Mouse (Mus musculus) 3T3-L1 (cell line): ENCODE measurements around the gene Rtkn2.
A peak's percentile ranks its signal among the peaks of the same experiment; 100 is the strongest.

Experiments
- DNase-seq: peaks from one replicate; pipeline ENCODE4 v3.0.0-alpha.2; 2015; ENCODE audit warnings: low read depth, low spot score

Rtkn2 gene

DNA sequence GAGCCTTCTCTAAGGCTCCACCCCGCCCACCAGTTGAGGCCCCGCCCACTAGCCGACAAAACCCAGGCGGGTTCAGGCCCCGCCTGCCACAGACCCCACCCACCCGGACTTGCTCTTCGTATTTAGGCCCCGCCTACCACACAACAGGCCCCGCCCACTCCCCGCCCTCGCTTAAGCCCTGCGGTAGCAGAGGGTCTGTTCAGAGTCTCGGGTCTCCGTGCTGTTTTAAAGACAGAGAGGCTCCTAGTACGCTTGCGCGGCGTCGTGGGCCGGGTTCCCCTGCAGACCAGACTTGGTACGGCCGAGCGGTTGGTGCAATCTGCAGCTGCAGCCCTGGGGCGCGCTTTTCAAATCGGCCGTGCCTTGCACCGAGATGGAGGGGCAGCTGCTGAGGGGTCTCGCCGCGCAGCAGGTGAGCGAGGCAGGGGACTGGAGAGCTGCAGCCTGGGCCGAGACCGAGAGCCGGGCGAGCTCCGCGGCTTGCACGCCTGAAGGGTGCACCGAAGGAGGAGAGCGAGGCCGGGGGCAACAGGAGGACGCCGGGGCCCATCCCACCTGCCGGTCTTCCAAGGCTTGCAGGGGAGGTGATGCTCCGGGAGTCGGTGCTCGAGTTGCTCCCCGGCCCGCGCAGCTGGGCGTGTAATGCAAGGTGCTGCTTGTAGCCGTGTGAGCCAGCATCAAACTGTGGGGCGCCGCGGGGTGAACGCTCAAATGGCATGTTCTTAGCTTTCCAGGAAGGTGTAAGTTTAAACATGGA, at the start of gene Rtkn2:
TSS of gene Rtkn2 (plus strand) at position 170 of the 757 bp plus-strand sequence.
- DNase-seq = peak; percentile 74

DNA sequence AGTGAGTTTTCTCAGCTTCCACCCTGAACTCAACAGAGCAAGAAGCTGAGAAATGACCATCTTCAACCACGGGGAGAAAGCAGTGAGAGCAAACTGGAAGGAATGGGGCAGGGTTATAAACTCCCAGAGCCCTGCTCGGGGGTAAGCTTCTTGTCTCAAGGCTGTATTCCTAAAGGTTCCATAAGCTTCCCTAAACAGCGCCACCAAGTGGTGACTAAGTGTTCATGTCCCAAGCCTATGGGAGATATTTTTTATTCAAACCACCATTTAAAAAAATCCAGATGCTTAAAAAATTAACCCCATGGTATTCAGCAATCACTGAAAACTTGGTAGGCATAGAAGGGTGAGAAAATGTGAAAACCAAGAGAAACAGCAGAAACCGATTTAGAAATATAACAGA, 48.0 kb upstream of the Rtkn2 start:
- DNase-seq = no peak

DNA sequence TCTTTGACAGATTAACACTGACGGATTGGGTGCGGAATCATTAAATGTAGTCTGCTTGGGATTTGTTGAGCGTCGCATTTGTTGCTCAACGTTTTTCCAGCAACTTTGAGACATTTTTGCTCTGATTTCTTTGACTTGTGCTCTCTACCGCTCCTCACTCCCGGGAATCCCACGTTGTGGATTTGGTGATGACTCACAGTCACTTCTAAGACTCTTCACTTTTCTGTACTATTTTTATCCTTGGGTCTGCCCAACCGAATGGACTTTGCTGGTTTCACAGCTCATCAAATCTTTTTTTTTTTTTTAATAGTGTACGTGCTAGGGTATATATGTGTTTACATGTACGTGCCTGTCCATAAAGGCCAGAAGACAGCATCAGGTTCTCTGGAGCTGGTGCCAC, 46.6 kb upstream of the Rtkn2 start:
- DNase-seq = peak; percentile 58

DNA sequence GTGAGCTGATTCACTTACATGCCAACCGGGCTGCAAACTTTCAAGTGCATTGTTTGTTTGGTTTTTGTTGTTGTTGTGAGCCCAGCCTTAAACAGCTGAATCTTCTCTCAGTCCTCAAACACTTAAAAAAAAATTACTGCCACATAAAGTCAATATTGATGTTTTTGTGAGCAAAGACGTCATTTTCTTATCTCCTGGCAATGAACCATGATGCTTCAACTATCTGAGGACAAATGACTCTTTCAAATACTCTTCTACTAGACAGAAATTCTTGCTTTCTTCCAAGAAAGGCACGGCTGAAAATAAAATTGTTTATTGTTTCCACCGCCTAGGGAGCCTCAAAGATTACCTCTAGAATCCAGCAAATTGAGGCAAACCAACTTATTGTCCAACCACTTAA, 42.4 kb upstream of the Rtkn2 start:
- no peak for DNase-seq

DNA sequence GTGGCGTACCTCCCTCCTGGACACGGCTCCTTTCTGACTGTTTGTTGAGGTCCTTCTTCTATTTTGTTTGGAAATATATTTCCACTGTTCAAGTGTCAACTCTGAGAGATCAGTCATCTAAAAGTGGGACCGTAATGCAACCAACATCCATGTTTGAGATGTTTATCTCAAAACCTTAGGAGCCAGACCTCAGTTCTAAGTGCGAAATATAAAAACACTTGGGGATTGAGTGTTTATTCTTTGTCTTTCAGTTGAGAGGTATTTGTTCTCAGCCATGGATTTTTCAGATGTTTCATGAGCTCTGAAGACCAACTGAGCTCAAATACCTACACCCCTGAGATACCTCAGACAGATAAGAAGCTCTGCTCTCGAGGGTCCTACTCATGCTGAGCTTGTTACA, 41.6 kb upstream of the Rtkn2 start:
- no peak for DNase-seq

DNA sequence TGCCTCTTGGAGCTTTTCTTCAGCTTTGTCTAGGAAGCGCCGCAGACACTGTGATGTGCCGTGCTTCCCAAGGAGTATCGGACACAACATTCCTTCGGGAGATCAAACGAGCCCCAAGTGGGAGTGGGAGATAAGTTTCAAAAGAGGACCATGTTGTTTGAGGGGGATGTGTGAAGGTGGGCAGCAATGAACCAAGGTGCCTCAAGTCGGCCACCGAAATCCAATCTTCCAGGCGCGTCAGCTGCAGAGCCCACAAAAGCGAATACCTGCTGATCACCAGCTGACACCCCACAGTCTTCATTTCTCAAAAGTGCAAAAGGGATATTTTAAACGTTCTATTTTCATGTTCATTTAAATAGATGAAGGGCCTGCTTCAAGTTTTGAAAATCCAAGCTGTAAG, 39.8 kb upstream of the Rtkn2 start:
- DNase-seq = no peak

DNA sequence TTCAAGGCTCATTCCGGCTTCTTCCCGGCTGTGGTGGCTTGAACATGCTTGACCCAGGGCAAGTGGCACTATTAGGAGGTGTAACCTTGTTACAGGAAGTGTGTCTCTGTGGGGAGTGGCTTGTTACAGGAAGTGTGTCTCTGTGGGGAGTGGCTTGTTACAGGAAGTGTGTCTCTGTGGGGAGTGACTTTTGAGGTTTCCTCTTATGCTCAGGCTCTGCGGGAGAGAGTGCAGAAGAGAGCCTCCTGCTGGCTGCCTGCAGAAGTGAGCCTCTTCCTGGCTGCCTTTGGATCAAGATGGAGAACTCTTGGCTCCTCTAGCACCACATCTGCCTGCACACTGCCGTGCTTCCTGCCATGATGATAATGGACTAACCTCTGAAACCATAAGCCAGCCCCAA, 35.9 kb upstream of the Rtkn2 start:
- DNase-seq = peak; percentile 25

DNA sequence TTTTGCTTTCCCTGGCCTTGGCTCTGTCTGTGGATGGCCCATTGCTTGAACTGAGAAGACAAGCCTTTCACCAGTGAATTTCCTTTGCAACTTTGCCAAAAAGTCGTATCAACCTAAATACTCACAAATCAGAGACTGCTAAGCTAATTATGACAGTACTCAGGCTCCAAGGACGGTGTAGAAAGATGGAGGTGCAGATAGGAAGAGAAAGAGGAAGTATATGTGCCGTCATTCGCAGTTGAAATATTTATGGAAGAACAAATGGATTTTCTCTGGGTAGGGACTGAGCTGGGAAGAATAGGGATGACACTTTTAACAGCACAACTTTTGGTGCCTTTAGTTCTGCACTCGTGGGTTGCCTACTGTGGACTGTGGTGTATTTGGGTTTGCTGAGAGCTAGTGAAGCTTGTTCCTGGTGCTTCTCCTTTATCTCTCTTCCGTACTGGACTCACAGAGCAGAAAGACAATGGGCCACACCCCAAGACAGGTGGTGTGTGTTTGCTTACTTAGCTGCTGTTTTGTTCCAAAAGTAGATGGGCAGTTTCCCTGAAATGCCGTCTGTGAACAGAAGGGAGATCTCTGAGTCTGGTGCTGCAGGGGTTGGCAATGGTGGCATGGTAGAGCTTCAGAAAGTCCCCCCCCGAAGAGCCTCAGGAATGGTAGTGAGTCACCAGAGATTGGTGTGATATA, 29.2 kb upstream of the Rtkn2 start:
- no peak for DNase-seq

DNA sequence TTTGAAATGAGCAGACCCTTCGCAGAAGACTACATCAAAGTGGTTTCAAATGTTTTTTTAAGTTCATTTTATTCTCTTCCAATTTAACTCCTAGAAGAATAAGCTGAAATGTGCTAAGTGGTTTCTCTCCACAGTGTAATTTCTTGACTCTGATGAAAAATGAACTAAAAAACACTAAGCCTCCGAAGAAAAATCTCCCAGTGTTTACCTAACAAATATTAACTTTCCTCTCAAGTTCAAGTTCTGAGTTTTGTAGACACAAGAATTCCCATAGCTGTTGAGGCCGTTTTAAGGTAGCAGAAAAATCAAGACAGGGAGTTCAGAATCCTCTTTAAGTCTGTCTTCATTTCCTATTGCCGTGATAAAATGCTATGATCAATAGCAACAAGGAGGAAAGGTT, 27.7 kb upstream of the Rtkn2 start:
- no peak for DNase-seq

DNA sequence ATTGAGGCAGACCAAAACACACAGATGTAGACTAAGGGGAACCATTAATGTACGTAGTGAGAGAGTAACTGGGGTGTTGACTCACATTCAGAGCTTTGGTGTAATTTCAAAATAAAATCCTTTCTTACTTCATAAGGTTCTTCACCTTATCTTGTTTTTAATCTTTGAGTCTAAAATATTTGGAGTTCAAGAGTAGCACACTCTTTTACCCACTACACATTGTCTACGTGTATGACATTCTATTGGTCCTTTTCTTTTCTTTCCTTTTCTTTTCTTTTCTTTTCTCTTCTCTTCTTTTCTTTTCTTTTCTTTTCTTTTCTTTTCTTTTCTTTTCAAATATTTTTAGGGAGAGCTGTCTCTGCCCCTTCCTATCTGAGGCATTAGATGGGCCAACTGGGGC, 23.4 kb upstream of the Rtkn2 start:
- no peak for DNase-seq

DNA sequence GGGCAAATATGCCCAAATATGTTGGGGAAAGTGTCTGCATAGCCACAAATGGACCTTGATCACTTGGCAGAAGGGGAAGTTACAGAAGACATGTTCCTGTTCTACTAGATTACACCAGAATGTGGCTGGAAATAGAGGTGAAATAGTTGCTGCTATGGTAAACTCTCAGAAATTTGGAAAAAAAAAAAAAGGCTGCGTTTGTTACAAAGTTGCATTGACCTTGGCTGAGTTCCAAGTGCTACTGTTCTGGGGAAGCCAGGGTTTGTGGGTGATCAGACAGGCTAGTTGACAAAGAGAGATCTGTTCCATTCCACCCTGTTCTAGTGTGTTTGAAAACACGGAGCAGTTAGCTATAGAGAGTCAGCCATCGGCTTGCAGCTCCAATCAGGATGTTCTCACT, 19.4 kb upstream of the Rtkn2 start:
- no peak for DNase-seq

DNA sequence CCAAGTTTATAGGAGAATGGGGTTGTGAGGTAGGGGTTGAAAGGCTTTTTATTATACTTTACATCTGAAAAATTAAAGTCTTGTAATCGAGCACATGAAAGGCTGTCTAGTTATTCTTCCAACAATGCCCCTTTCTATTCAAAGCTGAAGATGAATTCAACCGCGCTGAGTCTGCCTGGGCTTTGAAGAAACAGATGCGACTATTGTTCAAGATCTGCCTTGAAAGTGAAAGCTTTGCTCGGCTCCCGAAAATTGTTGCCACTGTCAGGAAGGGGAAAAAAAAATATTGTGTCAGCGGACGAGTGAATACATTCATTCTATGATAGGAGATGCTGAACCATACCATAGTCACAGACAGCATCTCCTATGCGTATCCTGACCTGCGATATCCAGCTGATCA, 16.9 kb upstream of the Rtkn2 start:
- no peak for DNase-seq

DNA sequence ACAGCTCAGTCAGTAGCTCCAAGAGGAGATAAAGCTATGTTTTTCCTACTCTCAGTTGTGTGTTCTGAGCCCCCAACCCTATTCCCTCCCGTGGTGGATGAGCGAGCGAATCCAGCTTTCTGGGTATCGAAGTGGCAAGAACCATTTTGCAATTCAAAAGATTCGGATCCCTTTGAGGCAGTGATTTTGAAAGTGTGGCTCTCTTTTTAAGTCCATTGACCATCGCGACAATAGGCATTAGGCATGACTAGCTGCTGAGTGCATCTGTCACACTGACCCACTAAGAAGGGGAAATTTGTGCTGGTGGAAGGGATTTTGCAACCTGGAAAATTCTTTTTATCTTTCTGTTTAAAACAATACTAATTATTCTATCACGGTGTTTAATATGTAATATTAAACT, 15.3 kb upstream of the Rtkn2 start:
- no peak for DNase-seq

DNA sequence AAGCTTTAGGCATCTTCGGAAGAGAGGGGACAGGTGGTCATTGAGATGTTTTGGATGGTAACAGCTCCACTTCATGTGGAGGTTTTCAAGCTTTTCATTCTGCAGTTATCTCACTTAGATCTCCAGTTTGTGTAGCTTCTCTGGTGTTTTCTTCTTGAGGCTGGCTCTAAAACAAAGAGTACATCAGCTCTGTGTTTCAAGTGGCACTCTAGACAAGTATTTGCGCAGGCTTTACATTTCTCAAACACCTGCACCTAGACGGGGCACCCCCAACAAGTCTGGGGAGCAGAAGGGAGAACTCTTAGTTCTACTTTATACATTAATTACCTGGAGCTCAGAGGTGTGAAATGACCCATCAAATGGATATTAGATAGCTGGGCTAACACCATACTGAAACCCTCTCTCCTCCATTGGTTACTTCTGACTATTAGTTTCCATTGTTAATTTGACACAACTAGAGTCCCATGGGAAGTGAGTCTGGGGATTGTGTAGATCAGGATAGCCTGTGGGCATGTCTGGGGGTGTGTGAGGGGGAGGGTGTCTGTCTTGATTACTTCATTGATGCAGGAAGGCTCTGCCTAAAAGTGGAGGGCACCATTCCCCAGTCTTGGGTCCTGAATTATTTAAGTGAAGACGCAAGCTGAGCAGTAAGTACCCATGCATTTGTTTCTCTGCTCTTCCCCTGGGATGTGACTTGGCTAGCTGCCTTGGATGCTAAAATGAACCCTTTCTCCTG, 14.0 kb upstream of the Rtkn2 start:
- no peak for DNase-seq

DNA sequence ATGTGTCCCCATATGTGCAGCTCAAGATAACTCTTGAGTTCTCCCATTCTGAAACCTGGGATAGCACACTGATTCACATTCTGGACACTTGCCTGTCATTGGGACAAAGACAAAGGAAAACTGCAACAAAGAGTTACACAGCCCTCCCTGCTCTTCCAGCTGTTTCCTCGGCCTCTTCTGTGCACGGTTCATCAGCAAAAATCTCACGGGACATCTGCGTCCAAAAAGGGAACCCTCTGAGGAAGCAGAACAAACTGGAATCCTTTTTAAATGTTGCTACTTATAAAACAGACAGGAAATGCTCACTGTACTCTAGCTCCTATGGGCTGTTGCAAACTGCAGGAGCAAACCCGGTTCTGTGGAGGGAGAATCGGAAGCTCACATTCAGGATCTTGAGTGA, 13.3 kb upstream of the Rtkn2 start:
- no peak for DNase-seq

DNA sequence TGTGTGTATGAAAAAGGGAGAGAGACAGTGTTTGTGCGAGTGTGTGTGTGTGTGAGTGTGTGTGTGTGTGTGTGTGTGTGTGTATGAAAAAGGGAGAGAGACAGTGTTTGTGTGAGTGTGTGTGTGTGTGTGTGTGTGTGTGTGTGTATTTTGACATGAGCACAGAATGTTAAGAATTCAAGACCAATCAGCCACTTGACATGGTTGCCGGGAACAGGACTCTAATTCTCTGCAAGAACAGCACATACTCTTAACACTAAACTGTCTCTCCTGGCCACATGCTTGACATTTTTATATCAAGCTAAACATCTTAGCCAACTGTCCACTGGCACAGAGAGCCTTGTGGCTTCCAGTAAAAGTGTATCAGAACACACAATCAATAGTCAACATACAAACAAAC, 12.4 kb upstream of the Rtkn2 start:
- no peak for DNase-seq

DNA sequence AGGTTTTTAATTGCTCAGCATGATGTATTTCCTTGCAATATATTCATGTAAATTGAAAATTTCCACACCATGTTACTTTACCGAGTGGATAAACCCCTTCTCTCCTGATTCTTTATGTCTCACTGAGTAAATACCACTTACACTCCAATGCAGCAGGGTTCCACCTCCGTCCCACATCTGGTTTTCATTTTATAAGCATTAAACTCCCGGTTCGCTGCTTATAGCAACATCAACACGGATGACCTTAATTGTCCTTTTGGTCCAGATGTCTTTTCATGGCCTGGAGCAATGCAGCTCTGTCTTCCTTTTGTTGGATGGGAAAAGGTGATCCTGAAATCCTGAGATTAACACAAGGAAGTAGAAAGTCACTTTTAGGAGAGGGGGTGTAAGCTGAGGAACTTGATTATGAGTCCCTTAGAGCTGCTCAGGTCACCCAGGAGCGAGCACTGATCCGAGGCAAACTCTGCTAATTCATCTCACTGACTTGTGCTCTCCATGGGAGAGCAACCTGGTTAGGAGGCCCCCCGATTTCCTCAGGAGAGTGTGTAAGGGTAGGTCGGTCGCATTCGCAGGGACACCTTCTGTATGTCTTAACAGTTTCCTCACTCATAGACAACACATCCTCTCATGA, 8.1 kb upstream of the Rtkn2 start:
- DNase-seq = peak; percentile 31

DNA sequence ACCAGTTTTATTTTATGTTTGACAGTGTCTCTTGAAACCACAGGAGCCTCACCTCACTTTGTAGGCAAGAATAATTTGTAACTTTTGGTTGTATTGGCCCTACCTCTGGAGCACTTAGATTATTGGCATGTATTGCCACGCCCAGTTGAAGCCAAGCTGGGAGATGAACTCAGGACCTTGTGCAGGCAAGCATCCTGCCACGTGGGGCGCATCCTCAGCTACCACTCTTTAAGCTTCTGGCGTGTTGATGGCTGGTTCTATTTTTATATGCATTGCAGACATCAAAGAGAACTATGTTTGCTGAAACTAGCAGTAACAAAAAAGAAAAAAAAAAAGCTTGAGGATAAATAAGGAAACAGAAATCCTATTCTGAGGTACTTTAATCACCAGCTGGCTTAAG, 2.1 kb upstream of the Rtkn2 start:
- no peak for DNase-seq

DNA sequence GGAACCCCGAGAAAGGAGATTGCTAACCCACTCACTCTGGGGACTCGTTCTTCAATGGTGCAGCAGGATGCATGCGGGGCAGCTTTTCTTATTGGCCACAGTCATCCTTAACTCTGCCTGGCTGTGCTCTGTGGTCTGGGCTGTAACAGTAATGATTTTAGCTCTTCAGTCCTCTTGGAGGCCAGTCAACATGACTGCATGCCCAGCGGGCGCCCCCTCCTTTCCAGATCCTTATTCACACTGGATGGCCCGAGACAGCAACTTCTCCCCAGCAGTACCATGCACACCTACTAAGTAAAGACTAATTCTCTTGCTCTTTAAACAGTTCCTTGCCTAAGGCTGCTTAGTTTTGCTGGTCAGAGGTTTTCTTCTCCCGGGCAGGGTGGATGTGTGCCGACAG, 4.4 kb downstream of the Rtkn2 start:
- peak; percentile 60 for DNase-seq

DNA sequence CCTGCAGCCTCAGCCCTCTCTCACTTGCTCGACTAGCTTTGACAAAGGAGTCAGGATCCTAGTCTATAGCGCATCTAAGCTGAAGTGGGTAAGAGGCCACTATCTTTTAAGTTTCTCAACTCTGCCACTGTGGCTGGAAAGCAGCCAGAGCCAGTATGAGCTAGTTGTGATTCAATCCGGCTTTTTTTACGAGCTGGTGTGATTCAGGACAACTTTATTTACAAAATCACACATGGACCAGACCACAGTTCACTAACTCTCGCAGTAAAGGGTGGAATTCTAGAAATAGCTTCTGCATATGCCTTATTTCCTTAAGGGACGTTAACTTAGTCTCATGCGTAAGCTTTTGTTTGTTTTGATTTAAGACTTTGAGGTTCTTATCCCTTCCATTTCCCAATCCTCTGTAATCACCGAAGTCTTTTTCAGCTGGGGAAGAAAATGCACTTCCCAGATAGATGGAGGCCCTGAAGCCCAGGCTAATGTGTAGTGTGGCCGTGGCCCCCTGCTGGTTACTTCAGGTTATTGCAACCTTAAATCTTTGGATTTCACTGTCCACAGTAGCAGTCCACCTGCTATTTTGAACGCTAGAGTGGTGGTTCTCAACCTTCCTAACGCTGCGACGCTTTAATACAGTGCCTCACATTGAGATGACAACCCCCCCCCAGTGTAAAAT, 5.0 kb downstream of the Rtkn2 start:
- DNase-seq = peak; percentile 89

DNA sequence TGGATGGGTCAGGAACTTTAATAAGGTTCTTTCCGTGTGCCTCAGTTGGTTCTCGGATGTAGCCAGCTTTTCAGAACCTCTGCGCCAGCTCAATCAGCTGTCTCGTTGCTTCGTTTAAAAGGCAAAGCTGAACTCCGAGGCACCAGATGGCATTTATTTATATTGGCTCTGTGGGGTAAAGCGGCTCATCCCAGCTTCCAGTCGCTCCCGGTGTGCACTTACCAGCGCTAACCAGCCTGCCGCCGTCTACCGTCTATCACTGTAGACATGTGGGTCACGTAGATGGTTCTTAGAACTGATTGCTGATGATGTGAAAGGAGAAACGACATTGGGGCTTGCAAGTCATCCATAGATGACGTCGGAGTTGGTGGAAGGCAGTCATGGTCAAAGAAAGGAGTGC, 5.7 kb downstream of the Rtkn2 start:
- DNase-seq = no peak

DNA sequence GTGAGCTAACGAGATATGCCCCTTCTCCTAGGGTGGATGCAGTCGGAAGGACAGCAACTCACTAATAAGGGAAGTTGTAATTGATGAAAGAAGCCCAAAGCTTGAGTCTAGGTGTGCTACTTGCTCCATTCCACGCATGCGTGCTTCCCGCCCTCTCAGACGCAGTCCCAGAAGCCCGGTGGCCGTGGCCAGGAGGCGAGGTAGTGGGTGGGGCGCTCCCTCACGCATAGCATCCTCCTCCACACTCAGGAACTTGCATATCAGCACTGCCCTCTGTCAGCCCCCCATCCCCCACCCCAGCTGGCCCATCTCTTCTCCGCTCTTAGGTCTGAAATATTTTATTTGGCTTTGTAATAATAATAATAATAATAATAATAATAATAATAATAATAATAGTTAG, 16.0 kb downstream of the Rtkn2 start:
- no peak for DNase-seq
